Mouse (Mus musculus): ENCODE results near the gene Tmem44. TPM values are rescaled to one million over a fixed set of nuclear protein-coding genes. Genes with fewer than 3 reads are reported as not detected.

The Tmem44 gene
- polyA plus RNA-seq, 1 experiment, result 3.0 TPM

GRCm38 (mm10) chr16:30511563-30512340, 38.9 kb downstream of the Tmem44 start:
- no peak overlapping the region for H3K27ac ChIP-seq (ENCODE audit: insufficient read depth, low read depth, low read length)
- H3K4me1 ChIP-seq (ENCODE audit: control insufficient read depth, insufficient read depth, insufficient read length, low read length), result peaks cover 10% of the 10 kb centered on the region; the same call in 1 of the 2 replicates
- no peak overlapping the region; the same call in 1 of the 2 replicates for H3K4me3 ChIP-seq (ENCODE audit: low read depth, low read length)
- no peaks in the 10 kb centered on the region for H3K36me3 ChIP-seq (ENCODE audit: control insufficient read depth, insufficient read depth, low read length)
- no peak for TF ChIP-seq CTCF (IDR thresholded peaks at IDR 0.05; ENCODE audit: extremely low read depth, insufficient read length, insufficient replicate concordance, low read depth, low read length)
- no peak for TF ChIP-seq POLR2A (IDR thresholded peaks at IDR 0.05; ENCODE audit: low read depth, low read length)
- H3K27me3 ChIP-seq (ENCODE audit: control insufficient read depth, insufficient read depth, low read length), result no peaks in the 10 kb centered on the region
- 79% methylated on average over 13 of the region's 13 CpGs for WGBS

GRCm38 (mm10) chr16:30510504-30511451, 39.9 kb downstream of the Tmem44 start:
- 3% methylated on average over 44 of the region's 44 CpGs for WGBS
- peaks cover 10% of the 10 kb centered on the region; the same call in 1 of the 2 replicates for H3K4me1 ChIP-seq (ENCODE audit: control insufficient read depth, insufficient read depth, insufficient read length, low read length)
- peak overlapping the region; percentile 75 for H3K4me3 ChIP-seq (ENCODE audit: low read depth, low read length)
- no peak for TF ChIP-seq CTCF (IDR thresholded peaks at IDR 0.05; ENCODE audit: extremely low read depth, insufficient read length, insufficient replicate concordance, low read depth, low read length)
- TF ChIP-seq POLR2A (IDR thresholded peaks at IDR 0.05; ENCODE audit: low read depth, low read length), result peak; percentile 75; the same call in 1 of the 2 replicates
- H3K27me3 ChIP-seq (ENCODE audit: control insufficient read depth, insufficient read depth, low read length), result no peaks in the 10 kb centered on the region
- peak overlapping the region; percentile 74 for H3K27ac ChIP-seq (ENCODE audit: insufficient read depth, low read depth, low read length)
- H3K36me3 ChIP-seq (ENCODE audit: control insufficient read depth, insufficient read depth, low read length), result no peaks in the 10 kb centered on the region

- no peak for TF ChIP-seq POLR2A (IDR thresholded peaks at IDR 0.05; ENCODE audit: low read depth, low read length)
- TF ChIP-seq CTCF (IDR thresholded peaks at IDR 0.05; ENCODE audit: extremely low read depth, insufficient read length, insufficient replicate concordance, low read depth, low read length), result no peak
- H3K27me3 ChIP-seq (ENCODE audit: control insufficient read depth, insufficient read depth, low read length), result no peaks in the 10 kb centered on the region
- WGBS, result 30% methylated on average over 9 of the region's 9 CpGs
- no peaks in the 10 kb centered on the region for H3K36me3 ChIP-seq (ENCODE audit: control insufficient read depth, insufficient read depth, low read length)
- H3K4me3 ChIP-seq (ENCODE audit: low read depth, low read length), result peak overlapping the region; percentile 75
- H3K27ac ChIP-seq (ENCODE audit: insufficient read depth, low read depth, low read length), result peak overlapping the region; percentile 74; the same call in 1 of the 2 replicates
- H3K4me1 ChIP-seq (ENCODE audit: control insufficient read depth, insufficient read depth, insufficient read length, low read length), result peaks cover 10% of the 10 kb centered on the region; the same call in 1 of the 2 replicates
Measured at GRCm38 (mm10) chr16:30510091-30510490, 40.6 kb downstream of the Tmem44 start.

- no peak for TF ChIP-seq CTCF (IDR thresholded peaks at IDR 0.05; ENCODE audit: extremely low read depth, insufficient read length, insufficient replicate concordance, low read depth, low read length)
- TF ChIP-seq POLR2A (IDR thresholded peaks at IDR 0.05; ENCODE audit: low read depth, low read length), result no peak
- H3K27ac ChIP-seq (ENCODE audit: insufficient read depth, low read depth, low read length), result no peak overlapping the region
- WGBS, result 92% methylated on average over 12 of the region's 12 CpGs
- peaks cover 10% of the 10 kb centered on the region; the same call in 1 of the 2 replicates for H3K4me1 ChIP-seq (ENCODE audit: control insufficient read depth, insufficient read depth, insufficient read length, low read length)
- no peak overlapping the region for H3K4me3 ChIP-seq (ENCODE audit: low read depth, low read length)
- no peaks in the 10 kb centered on the region for H3K27me3 ChIP-seq (ENCODE audit: control insufficient read depth, insufficient read depth, low read length)
- no peaks in the 10 kb centered on the region for H3K36me3 ChIP-seq (ENCODE audit: control insufficient read depth, insufficient read depth, low read length)
Measured at GRCm38 (mm10) chr16:30509340-30509739, 41.3 kb downstream of the Tmem44 start.

GRCm38 (mm10) chr16:30508738-30509137, 41.9 kb downstream of the Tmem44 start:
- no peak overlapping the region for H3K27ac ChIP-seq (ENCODE audit: insufficient read depth, low read depth, low read length)
- peaks cover 12% of the 10 kb centered on the region; the same call in 1 of the 2 replicates for H3K4me1 ChIP-seq (ENCODE audit: control insufficient read depth, insufficient read depth, insufficient read length, low read length)
- H3K4me3 ChIP-seq (ENCODE audit: low read depth, low read length), result no peak overlapping the region
- H3K27me3 ChIP-seq (ENCODE audit: control insufficient read depth, insufficient read depth, low read length), result no peaks in the 10 kb centered on the region
- WGBS, result 96% methylated on average over 9 of the region's 9 CpGs
- TF ChIP-seq CTCF (IDR thresholded peaks at IDR 0.05; ENCODE audit: extremely low read depth, insufficient read length, insufficient replicate concordance, low read depth, low read length), result no peak
- TF ChIP-seq POLR2A (IDR thresholded peaks at IDR 0.05; ENCODE audit: low read depth, low read length), result no peak
- no peaks in the 10 kb centered on the region for H3K36me3 ChIP-seq (ENCODE audit: control insufficient read depth, insufficient read depth, low read length)

- no peak overlapping the region for H3K27ac ChIP-seq (ENCODE audit: insufficient read depth, low read depth, low read length)
- peaks cover 15% of the 10 kb centered on the region for H3K4me1 ChIP-seq (ENCODE audit: control insufficient read depth, insufficient read depth, insufficient read length, low read length)
- H3K4me3 ChIP-seq (ENCODE audit: low read depth, low read length), result no peak overlapping the region
- TF ChIP-seq CTCF (IDR thresholded peaks at IDR 0.05; ENCODE audit: extremely low read depth, insufficient read length, insufficient replicate concordance, low read depth, low read length), result no peak
- TF ChIP-seq POLR2A (IDR thresholded peaks at IDR 0.05; ENCODE audit: low read depth, low read length), result no peak
- WGBS, result 41% methylated on average over 10 of the region's 10 CpGs
- no peaks in the 10 kb centered on the region for H3K27me3 ChIP-seq (ENCODE audit: control insufficient read depth, insufficient read depth, low read length)
- H3K36me3 ChIP-seq (ENCODE audit: control insufficient read depth, insufficient read depth, low read length), result no peaks in the 10 kb centered on the region
Measured at GRCm38 (mm10) chr16:30507120-30507519, 43.5 kb downstream of the Tmem44 start.

Data from small intestine, adult 2 months (tissue).